Mouse (Mus musculus) heart, embryonic 11.5 days (tissue): ENCODE data around the gene Znfx1. TPM values are rescaled to one million over a fixed set of nuclear protein-coding genes. Genes with fewer than 3 reads are reported as not detected.

Experiments
- ATAC-seq: fragments of 200-750 bp; cut with Nextera tagmentation; replicated peaks from 2 replicates; pipeline ENCODE4 v1.8.0; 2017; ENCODE audit warnings: moderate library complexity; ENCODE audit not compliant: insufficient number of reproducible peaks, low FRiP score, low TSS enrichment
- H3K27ac ChIP-seq: fragments of 300-500 bp; sonication (generic); 2 replicates; pipeline ENCODE4 v1.5.1; 2014; ENCODE audit warnings: mild to moderate bottlenecking, low read depth, low read length
- H3K27me3 ChIP-seq: fragments of 300-500 bp; sonication (generic); 2 replicates; pipeline ENCODE4 v1.6.1; 2014; ENCODE audit warnings: mild to moderate bottlenecking, low read length, mixed read lengths; ENCODE audit not compliant: control insufficient read depth, insufficient read depth
- H3K36me3 ChIP-seq: fragments of 300-500 bp; sonication (generic); 2 replicates; pipeline ENCODE4 v1.6.1; 2014; ENCODE audit warnings: mild to moderate bottlenecking, low read length, moderate library complexity, mixed read lengths; ENCODE audit not compliant: control insufficient read depth, insufficient read depth
- H3K4me1 ChIP-seq: fragments of 300-500 bp; sonication (generic); 2 replicates; pipeline ENCODE4 v1.6.1; 2014; ENCODE audit warnings: low read length; ENCODE audit not compliant: control insufficient read depth, insufficient read depth
- H3K4me2 ChIP-seq: fragments of 300-500 bp; sonication (generic); 2 replicates; pipeline ENCODE4 v1.6.1; 2014; ENCODE audit warnings: mild to moderate bottlenecking, moderate library complexity
- H3K4me3 ChIP-seq: fragments of 300-500 bp; sonication (generic); 2 replicates; pipeline ENCODE4 v1.5.1; 2014; ENCODE audit warnings: low read depth, low read length
- H3K9ac ChIP-seq: fragments of 300-500 bp; sonication (generic); 2 replicates; pipeline ENCODE4 v1.6.1; 2014; ENCODE audit warnings: mild to moderate bottlenecking, low read depth, low read length, moderate library complexity
- H3K9me3 ChIP-seq: fragments of 300-500 bp; sonication (generic); replicated peaks from 2 replicates; pipeline ENCODE4 v1.6.1; 2016; ENCODE audit warnings: low read length; ENCODE audit not compliant: control insufficient read depth
- WGBS: fragments of 180-500 bp; shearing (Covaris S2); extraction: QIAGEN DNeasy Blood & Tissue Kit; methylation state at CpG from one replicate; pipeline ENCODE4 v1.1.7; 2014; ENCODE audit not compliant: insufficient replicate concordance; 5-methylcytosine and 5-hydroxymethylcytosine counted together
- polyA plus RNA-seq: library from polyadenylated mRNA; unstranded; fragments of >200 nt; fragmentation: Nextera tagmentation; extraction: Ambion mirVana; gene quantifications from 2 replicates; pipeline ENCODE4 v1.2.1, GENCODE M21; 2014

The Znfx1 gene
- polyA plus RNA-seq, 1 experiment from 2014 or later = 6.7 TPM

DNA sequence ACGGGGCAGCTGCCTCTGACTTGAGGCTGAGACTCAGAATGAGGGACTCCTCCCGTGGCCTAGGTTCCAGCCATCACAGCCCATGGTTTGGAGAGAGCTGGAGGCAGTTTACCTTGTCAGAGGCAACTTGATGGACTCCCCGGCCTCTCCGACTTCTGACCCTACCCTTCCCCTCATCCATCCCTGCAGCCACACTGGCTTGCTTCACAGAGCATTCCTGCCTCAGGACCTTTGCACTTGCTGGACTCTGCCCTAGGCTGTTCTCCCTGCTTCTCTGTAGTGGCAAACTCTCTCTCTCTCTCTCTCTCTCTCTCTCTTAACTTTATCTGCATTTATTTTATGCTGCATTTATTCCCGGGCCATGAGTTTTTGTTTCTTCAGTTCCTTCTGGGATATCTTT is 24.0 kb upstream of the Znfx1 start:
- Histone ChIP-seq H3K9ac (no peak overlapping the region), H3K4me3 (no peak overlapping the region), H3K27ac (no peak overlapping the region), H3K4me1 (0 out of 2 replicates have a peak, but pooled peaks cover 3% of the 10 kb centered on the region), H3K36me3 (no peaks in the 10 kb centered on the region), H3K27me3 (peaks cover 3% of the 10 kb centered on the region; the same call in 1 of the 2 replicates), H3K9me3 (no peaks in the 10 kb centered on the region), H3K4me2 (no peak overlapping the region)
- ATAC-seq = no peak
- WGBS = 68% methylated on average over 5 of the region's 5 CpGs

GRCm38 (mm10) chr2:167086092-167086491 is 23.3 kb upstream of the Znfx1 start:
- no peak overlapping the region for H3K4me3 ChIP-seq
- H3K36me3 ChIP-seq = no peaks in the 10 kb centered on the region
- H3K4me2 ChIP-seq = no peak overlapping the region
- ATAC-seq = no peak
- WGBS = 56% methylated on average over 11 of the region's 11 CpGs
- no peaks in the 10 kb centered on the region for H3K9me3 ChIP-seq
- H3K4me1 ChIP-seq = 0 out of 2 replicates have a peak, but pooled peaks cover 3% of the 10 kb centered on the region
- no peak overlapping the region for H3K9ac ChIP-seq
- peaks cover 3% of the 10 kb centered on the region; the same call in 1 of the 2 replicates for H3K27me3 ChIP-seq
- H3K27ac ChIP-seq = no peak overlapping the region

DNA sequence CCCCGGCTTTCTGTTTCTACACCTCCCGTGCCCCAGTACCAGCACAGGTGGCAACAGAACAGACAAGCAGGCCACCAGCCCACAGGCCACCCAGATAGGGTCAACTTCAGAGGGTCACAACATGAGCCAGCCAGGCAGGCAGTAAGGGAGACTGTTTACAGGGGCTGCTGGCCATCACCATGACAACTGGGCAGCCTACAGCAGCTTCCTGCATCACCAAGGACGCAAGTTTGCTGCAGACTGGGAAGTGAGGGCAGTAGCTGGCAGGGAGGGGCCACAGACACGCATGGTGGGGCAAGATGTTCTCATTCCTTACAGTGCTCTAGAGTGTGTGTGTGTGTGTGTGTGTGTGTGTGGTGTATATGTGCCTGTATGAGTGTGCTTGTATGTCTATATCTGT is 18.8 kb upstream of the Znfx1 start:
- no peak; the same call in 1 of the 2 replicates for ATAC-seq
- no peak overlapping the region for H3K4me3 ChIP-seq
- no peak overlapping the region for H3K4me2 ChIP-seq
- H3K9me3 ChIP-seq = no peaks in the 10 kb centered on the region
- H3K4me1 ChIP-seq = 0 out of 2 replicates have a peak, but pooled peaks cover 3% of the 10 kb centered on the region
- no peak overlapping the region for H3K27ac ChIP-seq
- WGBS = 25% methylated on average over 4 of the region's 4 CpGs
- no peaks in the 10 kb centered on the region for H3K27me3 ChIP-seq
- no peaks in the 10 kb centered on the region for H3K36me3 ChIP-seq
- H3K9ac ChIP-seq = no peak overlapping the region

GRCm38 (mm10) chr2:167081135-167081534 is 18.3 kb upstream of the Znfx1 start:
- H3K9ac ChIP-seq = no peak overlapping the region
- H3K36me3 ChIP-seq = no peaks in the 10 kb centered on the region
- WGBS = 71% methylated on average over 6 of the region's 6 CpGs
- H3K27ac ChIP-seq = no peak overlapping the region
- no peak overlapping the region for H3K4me2 ChIP-seq
- H3K27me3 ChIP-seq = no peaks in the 10 kb centered on the region
- H3K9me3 ChIP-seq = no peaks in the 10 kb centered on the region
- no peak for ATAC-seq
- 0 out of 2 replicates have a peak, but pooled peaks cover 3% of the 10 kb centered on the region for H3K4me1 ChIP-seq
- H3K4me3 ChIP-seq = no peak overlapping the region

GRCm38 (mm10) chr2:167080387-167080786 is 17.6 kb upstream of the Znfx1 start:
- Histone ChIP-seq H3K4me2 (no peak overlapping the region), H3K4me3 (no peak overlapping the region), H3K4me1 (0 out of 2 replicates have a peak, but pooled peaks cover 3% of the 10 kb centered on the region), H3K9ac (no peak overlapping the region), H3K27ac (no peak overlapping the region), H3K9me3 (no peaks in the 10 kb centered on the region), H3K36me3 (no peaks in the 10 kb centered on the region), H3K27me3 (no peaks in the 10 kb centered on the region)
- ATAC-seq = no peak
- WGBS = 85% methylated on average over 3 of the region's 3 CpGs

DNA sequence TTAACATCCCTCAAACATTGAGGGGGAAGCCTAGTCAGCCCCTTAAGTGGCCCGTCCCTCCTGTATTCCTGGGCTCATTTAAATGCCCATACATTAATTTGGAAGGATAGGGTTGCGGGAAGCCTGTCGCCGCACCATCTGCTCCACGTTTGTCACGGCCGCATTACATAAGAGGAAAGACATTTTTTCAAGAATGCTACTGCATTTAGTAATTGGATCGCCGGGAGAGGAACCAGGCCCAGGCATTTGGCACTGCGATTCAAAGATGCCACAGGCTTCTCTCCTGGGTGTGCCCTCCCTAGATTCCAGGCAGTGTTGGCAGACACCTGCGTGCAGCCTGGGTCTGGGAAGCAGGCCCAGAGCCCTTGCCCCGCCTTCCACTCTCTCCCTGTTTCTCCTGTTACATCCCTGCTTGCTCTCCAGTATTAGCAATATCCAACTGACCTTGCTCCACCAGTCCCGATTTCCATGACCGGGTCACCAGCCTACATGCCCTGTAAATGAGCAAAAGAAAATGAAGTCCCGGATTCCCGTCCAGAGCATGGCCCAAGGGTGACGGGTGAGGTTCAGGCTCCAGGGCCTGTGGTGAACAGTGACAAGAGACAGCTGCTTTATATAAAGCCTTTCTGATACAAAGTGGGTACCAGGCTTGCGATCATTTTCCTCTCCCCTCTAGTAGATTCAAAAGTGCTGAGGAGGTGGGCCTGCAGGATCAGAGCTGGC is 16.9 kb upstream of the Znfx1 start:
- Histone ChIP-seq H3K4me3 (no peak overlapping the region), H3K4me2 (no peak overlapping the region), H3K27me3 (no peaks in the 10 kb centered on the region), H3K27ac (no peak overlapping the region), H3K36me3 (no peaks in the 10 kb centered on the region), H3K9ac (no peak overlapping the region), H3K4me1 (0 out of 2 replicates have a peak, but pooled peaks cover 3% of the 10 kb centered on the region), H3K9me3 (no peaks in the 10 kb centered on the region)
- ATAC-seq = no peak
- WGBS = 61% methylated on average over 18 of the region's 18 CpGs

DNA sequence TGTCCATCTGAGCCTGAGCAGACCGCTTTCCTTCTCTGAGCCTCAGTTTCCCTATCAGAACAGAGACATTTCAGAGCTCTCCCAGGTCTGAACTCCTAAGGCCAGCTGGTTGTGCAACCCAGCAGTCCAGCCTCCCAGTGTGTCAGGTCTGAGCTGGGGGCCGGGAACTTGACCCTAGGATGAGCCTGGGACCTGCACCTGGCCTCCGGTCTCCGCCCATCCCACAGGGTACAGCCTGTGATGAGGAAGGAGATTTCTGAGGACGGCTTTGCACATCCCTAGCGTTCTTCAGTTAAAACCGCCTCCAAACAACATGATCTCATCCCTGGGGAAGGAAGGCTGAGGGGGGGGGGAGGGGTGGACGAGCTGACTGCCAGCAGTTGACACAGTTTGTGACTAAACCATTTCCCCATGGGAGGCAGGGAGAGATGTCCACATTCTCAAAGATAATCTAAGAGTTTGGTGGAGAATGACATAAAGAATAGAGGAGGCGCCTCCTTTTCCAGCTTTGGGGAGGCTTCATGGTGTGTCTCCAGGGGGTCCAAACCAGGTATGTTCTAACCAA is 16.2 kb upstream of the Znfx1 start:
- no peak overlapping the region for H3K9ac ChIP-seq
- no peak overlapping the region for H3K4me2 ChIP-seq
- ATAC-seq = no peak
- 0 out of 2 replicates have a peak, but pooled peaks cover 3% of the 10 kb centered on the region for H3K4me1 ChIP-seq
- no peaks in the 10 kb centered on the region for H3K9me3 ChIP-seq
- no peaks in the 10 kb centered on the region for H3K36me3 ChIP-seq
- no peak overlapping the region for H3K27ac ChIP-seq
- no peaks in the 10 kb centered on the region for H3K27me3 ChIP-seq
- 54% methylated on average over 9 of the region's 9 CpGs for WGBS
- H3K4me3 ChIP-seq = no peak overlapping the region

DNA sequence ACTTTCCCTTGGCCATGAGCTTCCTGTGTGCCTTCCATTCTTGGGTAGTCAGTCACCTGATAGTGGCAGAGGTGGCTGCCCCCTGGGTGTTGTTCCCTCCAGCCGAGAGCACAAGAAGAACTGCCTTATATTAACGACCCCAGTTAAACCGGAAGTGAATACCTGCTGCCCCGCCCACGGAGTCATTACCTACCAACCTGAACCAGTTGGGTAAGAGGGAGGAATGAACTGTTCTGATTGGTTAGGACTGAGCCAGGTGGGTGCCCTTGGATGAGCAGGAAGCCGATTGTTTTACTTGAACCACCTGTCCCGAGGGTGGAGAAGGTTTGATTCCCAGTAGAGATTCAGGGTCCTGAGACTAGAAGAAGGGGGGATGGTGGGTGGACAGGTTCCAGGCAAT is 15.7 kb upstream of the Znfx1 start:
- Histone ChIP-seq H3K9me3 (no peaks in the 10 kb centered on the region), H3K9ac (no peak overlapping the region), H3K4me3 (no peak overlapping the region), H3K27ac (no peak overlapping the region), H3K4me1 (0 out of 2 replicates have a peak, but pooled peaks cover 3% of the 10 kb centered on the region), H3K36me3 (no peaks in the 10 kb centered on the region), H3K4me2 (no peak overlapping the region), H3K27me3 (no peaks in the 10 kb centered on the region)
- WGBS = 36% methylated on average over 7 of the region's 7 CpGs
- no peak for ATAC-seq
